Mouse (Mus musculus) heart, postnatal 0 days (tissue): ENCODE measurements at regions not wholly inside any gene's neighbourhood (a gene's known extent, or its start where the extent isn't known, plus 50 kb on each side); places are given as distances from the start of the nearest gene placed in this dataset.

ENCODE experiments used
- ATAC-seq: fragments of 200-750 bp; cut with Nextera tagmentation; 2 replicates; pipeline ENCODE4 v1.8.0; 2017; ENCODE audit warnings: low read depth, moderate number of reproducible peaks, moderate library complexity; ENCODE audit not compliant: insufficient read depth
- DNase-seq: peaks from one replicate; pipeline ENCODE4 v3.0.0-alpha.2; 2016; ENCODE audit warnings: low spot score
- H3K27ac ChIP-seq: fragments of 300-500 bp; sonication (generic); 2 replicates; pipeline ENCODE4 v1.5.1; 2014; ENCODE audit warnings: low read depth, mild to moderate bottlenecking
- H3K27me3 ChIP-seq: fragments of 300-500 bp; sonication (generic); 2 replicates; pipeline ENCODE4 v1.6.1; 2014; ENCODE audit warnings: low read length, mixed read lengths; ENCODE audit not compliant: control insufficient read depth, insufficient read depth
- H3K36me3 ChIP-seq: fragments of 300-500 bp; sonication (generic); replicated peaks from 2 replicates; pipeline ENCODE4 v1.6.1; 2014; ENCODE audit warnings: low read length, mixed read lengths; ENCODE audit not compliant: control insufficient read depth, insufficient read depth
- H3K4me1 ChIP-seq: fragments of 300-500 bp; sonication (generic); 2 replicates; pipeline ENCODE4 v1.6.1; 2014; ENCODE audit warnings: antibody characterized with exemption; ENCODE audit not compliant: control insufficient read depth, insufficient read depth
- H3K4me2 ChIP-seq: fragments of 300-500 bp; sonication (generic); 2 replicates; pipeline ENCODE4 v1.6.1; 2014; ENCODE audit warnings: low read depth, mild to moderate bottlenecking, low read length, moderate library complexity
- H3K4me3 ChIP-seq: fragments of 300-500 bp; sonication (generic); 2 replicates; pipeline ENCODE4 v1.5.1; 2014; ENCODE audit warnings: low read depth, low read length
- H3K9ac ChIP-seq: fragments of 300-500 bp; sonication (generic); replicated peaks from 2 replicates; pipeline ENCODE4 v1.6.1; 2014; ENCODE audit warnings: low read depth, low read length, mixed read lengths
- H3K9me3 ChIP-seq: fragments of 300-500 bp; sonication (generic); replicated peaks from 2 replicates; pipeline ENCODE4 v1.6.1; 2016; ENCODE audit warnings: low read length; ENCODE audit not compliant: control insufficient read depth
- CTCF ChIP-seq: IDR thresholded peaks from 2 replicates; pipeline ENCODE4 v1.5.1; 2016; ENCODE audit warnings: antibody characterized with exemption, control low read depth, low read depth
- EP300 ChIP-seq: IDR thresholded peaks from 2 replicates; pipeline ENCODE4 v1.6.1; 2016; ENCODE audit warnings: antibody characterized with exemption, low read depth
- WGBS: fragments of 180-500 bp; shearing (Covaris S2); extraction: QIAGEN DNeasy Blood & Tissue Kit; methylation state at CpG from one replicate; pipeline ENCODE4 v1.1.7; 2014; 5-methylcytosine and 5-hydroxymethylcytosine counted together

- peaks cover 8% of the 10 kb centered on the region for H3K4me1 ChIP-seq
- no peaks in the 10 kb centered on the region for H3K36me3 ChIP-seq
- ATAC-seq, result no peak
- H3K27me3 ChIP-seq, result no peaks in the 10 kb centered on the region
- no peak overlapping the region for H3K9ac ChIP-seq
- DNase-seq, result no peak
- no peaks in the 10 kb centered on the region for H3K9me3 ChIP-seq
- 79% methylated on average over 16 of the region's 16 CpGs for WGBS
- no peak overlapping the region for H3K4me2 ChIP-seq
- no peak overlapping the region for H3K27ac ChIP-seq
- TF ChIP-seq CTCF (no peak), EP300 (no peak)
- H3K4me3 ChIP-seq, result no peak overlapping the region
Observed at GRCm38 (mm10) chr1:152171034-152171790, 81.3 kb upstream of the 1700025G04Rik start.

- Histone ChIP-seq H3K9ac (no peak overlapping the region), H3K4me1 (peaks cover 8% of the 10 kb centered on the region), H3K4me3 (no peak overlapping the region), H3K9me3 (no peaks in the 10 kb centered on the region), H3K27me3 (no peaks in the 10 kb centered on the region), H3K36me3 (no peaks in the 10 kb centered on the region), H3K27ac (no peak overlapping the region), H3K4me2 (no peak overlapping the region)
- TF ChIP-seq EP300 (no peak), CTCF (no peak)
- DNase-seq (no peak), ATAC-seq (no peak)
- WGBS, result 72% methylated on average over 8 of the region's 8 CpGs
Observed at GRCm38 (mm10) chr1:152170583-152170982, 80.7 kb upstream of the 1700025G04Rik start.

GRCm38 (mm10) chr1:152169508-152169907, 79.6 kb upstream of the 1700025G04Rik start:
- 95% methylated on average over 14 of the region's 14 CpGs for WGBS
- H3K9me3 ChIP-seq, result no peaks in the 10 kb centered on the region
- DNase-seq, result no peak

GRCm38 (mm10) chr1:152168284-152168683, 78.4 kb upstream of the 1700025G04Rik start:
- Histone ChIP-seq H3K4me1 (peaks cover 17% of the 10 kb centered on the region), H3K4me3 (no peak overlapping the region), H3K27me3 (no peaks in the 10 kb centered on the region), H3K9me3 (no peaks in the 10 kb centered on the region), H3K4me2 (no peak overlapping the region), H3K9ac (no peak overlapping the region), H3K36me3 (no peaks in the 10 kb centered on the region), H3K27ac (peak overlapping the region; percentile 67)
- TF ChIP-seq CTCF (no peak), EP300 (0 out of 2 replicates have a peak, but pooled peaks have one; percentile 57)
- WGBS, result 12% methylated on average over 4 of the region's 4 CpGs
- peak; percentile 89 for ATAC-seq
- DNase-seq, result peak; percentile 81

More at GRCm38 (mm10) chr1:152169508-152169907, 79.6 kb upstream of the 1700025G04Rik start:
- Histone ChIP-seq H3K4me3 (no peak overlapping the region), H3K27ac (no peak overlapping the region), H3K27me3 (no peaks in the 10 kb centered on the region), H3K36me3 (no peaks in the 10 kb centered on the region), H3K4me2 (no peak overlapping the region), H3K4me1 (peaks cover 12% of the 10 kb centered on the region), H3K9ac (no peak overlapping the region)
- no peak for ATAC-seq
- TF ChIP-seq EP300 (no peak), CTCF (no peak)

- DNase-seq (peak; percentile 29), ATAC-seq (peak; percentile 5; the same call in 1 of the 2 replicates)
- H3K27me3 ChIP-seq, result no peaks in the 10 kb centered on the region
- no peak overlapping the region for H3K4me3 ChIP-seq
- H3K27ac ChIP-seq, result peak overlapping the region; percentile 67
- 46% methylated on average over 5 of the region's 5 CpGs for WGBS
- no peak for TF ChIP-seq EP300
- TF ChIP-seq CTCF, result no peak
- H3K9me3 ChIP-seq, result no peaks in the 10 kb centered on the region
- no peak overlapping the region for H3K9ac ChIP-seq
- peaks cover 17% of the 10 kb centered on the region for H3K4me1 ChIP-seq
- H3K4me2 ChIP-seq, result no peak overlapping the region
- no peaks in the 10 kb centered on the region for H3K36me3 ChIP-seq
Observed at GRCm38 (mm10) chr1:152167716-152168115, 77.8 kb upstream of the 1700025G04Rik start.

- Histone ChIP-seq H3K27me3 (no peaks in the 10 kb centered on the region), H3K4me1 (peaks cover 17% of the 10 kb centered on the region), H3K36me3 (no peaks in the 10 kb centered on the region), H3K27ac (no peak overlapping the region), H3K9ac (no peak overlapping the region), H3K9me3 (no peaks in the 10 kb centered on the region), H3K4me2 (no peak overlapping the region), H3K4me3 (no peak overlapping the region)
- whole genome bisulfite sequencing, result 84% methylated on average over 5 of the region's 5 CpGs
- ATAC-seq, result no peak
- TF ChIP-seq CTCF, result no peak
- DNase-seq, result no peak
Observed at GRCm38 (mm10) chr1:152165490-152165905, 75.6 kb upstream of the 1700025G04Rik start.
